Mouse (Mus musculus) thymus, adult 18-20 months (tissue): Measurements from ENCODE around the gene Tmcc1.

Source experiments
- DNase-seq, 2 experiments: peaks; one replicate each; pipeline ENCODE4 v3.0.0; 2022; ENCODE audit warnings: mixed read lengths in 2 of 2

Gene Tmcc1

GRCm38 (mm10) chr6:115991881-115992620, 201.2 kb downstream of the Tmcc1 start:
- DNase-seq, result peak in 1 of 2 experiments; percentile 33

GRCm38 (mm10) chr6:115991108-115991880, 202.0 kb downstream of the Tmcc1 start:
- DNase-seq, result peak in 1 of 2 experiments; percentile 35

- no peak for DNase-seq
Observed at GRCm38 (mm10) chr6:115990479-115990878, 202.8 kb downstream of the Tmcc1 start.

GRCm38 (mm10) chr6:115990056-115990455, 203.2 kb downstream of the Tmcc1 start:
- DNase-seq, result no peak

- DNase-seq, result peak; percentile 86 to 93
Observed at GRCm38 (mm10) chr6:115989607-115990006, 203.7 kb downstream of the Tmcc1 start.

- no peak for DNase-seq
Observed at GRCm38 (mm10) chr6:115989032-115989431, 204.3 kb downstream of the Tmcc1 start.

- DNase-seq, result no peak
Observed at GRCm38 (mm10) chr6:115987096-115987747, 206.1 kb downstream of the Tmcc1 start.

GRCm38 (mm10) chr6:115986472-115987095, 206.7 kb downstream of the Tmcc1 start:
- DNase-seq, result no peak

GRCm38 (mm10) chr6:115985622-115986021, 207.7 kb downstream of the Tmcc1 start:
- DNase-seq, result no peak

GRCm38 (mm10) chr6:115984580-115984979, 208.7 kb downstream of the Tmcc1 start:
- DNase-seq, result no peak

GRCm38 (mm10) chr6:115983306-115984038, 209.8 kb downstream of the Tmcc1 start:
- DNase-seq, result no peak

- DNase-seq, result no peak
Observed at GRCm38 (mm10) chr6:115982889-115983288, 210.4 kb downstream of the Tmcc1 start.

GRCm38 (mm10) chr6:115978596-115978995, 214.7 kb downstream of the Tmcc1 start:
- DNase-seq, result no peak

GRCm38 (mm10) chr6:115977810-115978209, 215.5 kb downstream of the Tmcc1 start:
- DNase-seq, result no peak

GRCm38 (mm10) chr6:115975606-115976005, 217.7 kb downstream of the Tmcc1 start:
- DNase-seq, result no peak

GRCm38 (mm10) chr6:115973881-115974662, 219.2 kb downstream of the Tmcc1 start:
- DNase-seq, result no peak

GRCm38 (mm10) chr6:115973139-115973875, 220.0 kb downstream of the Tmcc1 start:
- DNase-seq, result no peak

GRCm38 (mm10) chr6:115972083-115972764, 221.1 kb downstream of the Tmcc1 start:
- no peak for DNase-seq

- DNase-seq, result peak; percentile 66 to 82
Observed at GRCm38 (mm10) chr6:115971273-115972060, 221.8 kb downstream of the Tmcc1 start.
